Mouse (Mus musculus) small intestine, adult 2 months (tissue): Measurements from ENCODE around the gene 1700001O22Rik.

ENCODE experiments used
- CTCF ChIP-seq: fragments of 200-500 bp; IDR thresholded peaks from 2 replicates; pipeline ENCODE4 v1.5.1; 2012; ENCODE audit warnings: low read depth, mild to moderate bottlenecking, control low read depth, inconsistent platforms, low read length, moderate library complexity, mixed read lengths; ENCODE audit not compliant: insufficient replicate concordance, insufficient read length; ENCODE audit errors: extremely low read depth
- POLR2A ChIP-seq: fragments of 200-500 bp; IDR thresholded peaks from 2 replicates; pipeline ENCODE4 v1.6.1; 2012; ENCODE audit warnings: low read depth, mild to moderate bottlenecking, control low read depth, inconsistent platforms, low read length, moderate library complexity

- no peak for TF ChIP-seq CTCF
- TF ChIP-seq POLR2A = no peak
Observed at GRCm38 (mm10) chr2:30796382-30796781, 7.1 kb downstream of the 1700001O22Rik start.
